In the genomic region with DNA sequence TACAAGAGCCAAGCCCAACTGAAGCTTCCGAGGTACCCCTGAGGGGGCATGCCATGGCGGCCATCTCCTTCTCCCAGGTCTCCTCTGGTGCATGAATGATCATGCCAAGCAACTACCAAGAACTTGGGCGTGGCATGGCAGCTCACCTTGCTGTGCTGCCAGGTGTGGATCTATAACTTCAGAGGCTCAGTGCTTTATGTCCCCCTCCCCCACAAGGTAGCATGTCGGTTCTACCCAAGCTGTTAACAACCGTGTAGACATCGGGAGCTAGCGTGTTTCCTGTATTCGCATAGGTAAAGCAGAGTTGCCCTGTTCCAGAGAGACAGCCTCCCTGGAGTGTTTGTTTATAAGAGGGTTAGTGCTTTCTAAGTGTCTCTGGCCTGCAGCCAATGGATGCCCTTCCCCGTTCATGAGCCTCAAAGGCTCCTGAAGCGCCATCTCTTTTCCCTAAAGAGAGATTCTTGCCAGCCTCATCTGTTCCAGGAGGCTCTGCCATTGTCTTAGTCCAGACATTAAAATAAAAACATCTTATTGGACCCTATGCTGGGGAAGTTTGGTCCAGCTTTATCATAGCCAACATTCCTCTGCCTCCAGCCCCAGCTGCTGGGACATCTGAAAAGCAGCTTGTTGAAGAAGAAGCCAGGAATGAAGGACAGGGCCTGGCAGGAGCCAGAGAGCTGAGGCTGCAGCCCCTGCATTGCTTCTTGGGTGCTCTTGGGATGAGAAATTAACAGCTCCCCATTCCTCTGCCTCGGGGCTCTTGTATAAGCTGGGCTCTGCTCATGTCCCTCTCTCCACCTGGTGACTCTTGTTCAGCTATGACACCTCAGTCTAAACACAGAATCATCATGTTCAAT, we compare ENCODE assay signal across 8 mouse cellular contexts.
DNase-seq lines count a peak whose midpoint lies in the region; ATAC-seq and TF ChIP-seq lines count a peak whose summit lies in the region.

No protein-coding gene starts in this region.

- DNase-seq in hindbrain, embryonic 11.5 days (ENCODE audit: low spot score), result no peak
- DNase-seq in brain, embryonic 14.5 days (ENCODE audit: low read depth), result peak; percentile 44
- peak; percentile 53 for DNase-seq in lung, postnatal 14 days
- DNase-seq in layer of hippocampus, adult 9-11 months, result no peak
- DNase-seq in cerebellum, adult 9-10 months, result no peak
- no peak for DNase-seq in embryo, embryonic 9.5 days (ENCODE audit: extremely low spot score)

- H3K9ac ChIP-seq in hindbrain, embryonic 13.5 days, result peak overlapping the region; percentile 36
- no peak overlapping the region for H3K9ac ChIP-seq in hindbrain, embryonic 11.5 days (ENCODE audit: low read depth, low read length)
- H3K9ac ChIP-seq in heart, embryonic 16.5 days (ENCODE audit: low read length), result no peak overlapping the region

- peak overlapping the region; percentile 36; the same call in 1 of the 2 replicates for H3K27ac ChIP-seq in hindbrain, embryonic 13.5 days
- H3K27ac ChIP-seq in hindbrain, embryonic 11.5 days (ENCODE audit: low read depth, low read length), result no peak overlapping the region
- 0 out of 2 replicates have a peak overlapping the region, but pooled peaks have one; percentile 2 for H3K27ac ChIP-seq in heart, embryonic 16.5 days (ENCODE audit: low read length)

- H3K27me3 ChIP-seq in hindbrain, embryonic 13.5 days, result 0 out of 2 replicates have a peak, but pooled peaks cover 4% of the 10 kb centered on the region
- H3K27me3 ChIP-seq in hindbrain, embryonic 11.5 days (ENCODE audit: control insufficient read depth, insufficient read depth, low read length), result no peaks in the 10 kb centered on the region
- 0 out of 2 replicates have a peak, but pooled peaks cover 6% of the 10 kb centered on the region for H3K27me3 ChIP-seq in heart, embryonic 16.5 days (ENCODE audit: control insufficient read depth, insufficient read depth, low read length)

- no peaks in the 10 kb centered on the region for H3K9me3 ChIP-seq in hindbrain, embryonic 13.5 days
- no peaks in the 10 kb centered on the region for H3K9me3 ChIP-seq in hindbrain, embryonic 11.5 days (ENCODE audit: control insufficient read depth, low read length)
- no peaks in the 10 kb centered on the region for H3K9me3 ChIP-seq in heart, embryonic 16.5 days (replicated peaks; ENCODE audit: control insufficient read depth, low read length)

- H3K4me2 ChIP-seq in hindbrain, embryonic 13.5 days, result no peak overlapping the region
- H3K4me2 ChIP-seq in hindbrain, embryonic 11.5 days (replicated peaks; ENCODE audit: low read depth, low read length), result no peak overlapping the region
- H3K4me2 ChIP-seq in heart, embryonic 16.5 days (ENCODE audit: low read depth, low read length), result no peak overlapping the region; the same call in 1 of the 2 replicates

- no peak for ATAC-seq in hindbrain, embryonic 13.5 days (ENCODE audit: low FRiP score)
- no peak for ATAC-seq in hindbrain, embryonic 11.5 days (ENCODE audit: low FRiP score)
- ATAC-seq in heart, embryonic 16.5 days (replicated peaks; ENCODE audit: extremely low read depth, insufficient read depth, low FRiP score), result no peak

- no peak overlapping the region for H3K4me3 ChIP-seq in hindbrain, embryonic 13.5 days
- H3K4me3 ChIP-seq in hindbrain, embryonic 11.5 days (ENCODE audit: low read depth, low read length), result no peak overlapping the region
- no peak overlapping the region for H3K4me3 ChIP-seq in heart, embryonic 16.5 days (ENCODE audit: low read length)

- H3K4me1 ChIP-seq in hindbrain, embryonic 13.5 days (replicated peaks), result peaks cover 19% of the 10 kb centered on the region
- H3K4me1 ChIP-seq in hindbrain, embryonic 11.5 days (replicated peaks; ENCODE audit: control insufficient read depth, insufficient read depth, low read length), result no peaks in the 10 kb centered on the region
- peaks cover 30% of the 10 kb centered on the region for H3K4me1 ChIP-seq in heart, embryonic 16.5 days (ENCODE audit: control insufficient read depth, insufficient read depth, low read length)

- no peak for TF ChIP-seq CTCF in brain, embryonic 14.5 days (IDR thresholded peaks at IDR 0.05; ENCODE audit: borderline replicate concordance, extremely low read depth, insufficient read depth, insufficient read length)

- no peak for TF ChIP-seq POLR2A in brain, embryonic 14.5 days (IDR thresholded peaks at IDR 0.05; ENCODE audit: borderline replicate concordance, extremely low read depth, insufficient read depth, insufficient read length, poor library complexity, severe bottlenecking)

- H3K36me3 ChIP-seq in hindbrain, embryonic 13.5 days, result no peaks in the 10 kb centered on the region
- H3K36me3 ChIP-seq in hindbrain, embryonic 11.5 days (ENCODE audit: control insufficient read depth, insufficient read depth, low read length), result no peaks in the 10 kb centered on the region
- H3K36me3 ChIP-seq in heart, embryonic 16.5 days (ENCODE audit: control insufficient read depth, insufficient read depth), result no peaks in the 10 kb centered on the region

- 67% methylated on average over 11 of the region's 11 CpGs for WGBS in hindbrain, embryonic 13.5 days
- WGBS in hindbrain, embryonic 11.5 days, result 81% methylated on average over 11 of the region's 11 CpGs
- WGBS in heart, embryonic 16.5 days, result 42% methylated on average over 11 of the region's 11 CpGs

Comparison
In these comparisons a context has a peak if more than half of its experiments do, and no peak if none do; other contexts are left out.
1. DNase-seq: peak in brain, embryonic 14.5 days (single experiment) and lung, postnatal 14 days (single experiment); none in hindbrain, embryonic 11.5 days (single experiment), layer of hippocampus, adult 9-11 months (single experiment), cerebellum, adult 9-10 months (single experiment) and embryo, embryonic 9.5 days (single experiment).